Mouse (Mus musculus): ENCODE measurements around the gene Plagl1.
A peak's percentile ranks its signal among the peaks of the same experiment; 100 is the strongest.

The Plagl1 gene

DNA sequence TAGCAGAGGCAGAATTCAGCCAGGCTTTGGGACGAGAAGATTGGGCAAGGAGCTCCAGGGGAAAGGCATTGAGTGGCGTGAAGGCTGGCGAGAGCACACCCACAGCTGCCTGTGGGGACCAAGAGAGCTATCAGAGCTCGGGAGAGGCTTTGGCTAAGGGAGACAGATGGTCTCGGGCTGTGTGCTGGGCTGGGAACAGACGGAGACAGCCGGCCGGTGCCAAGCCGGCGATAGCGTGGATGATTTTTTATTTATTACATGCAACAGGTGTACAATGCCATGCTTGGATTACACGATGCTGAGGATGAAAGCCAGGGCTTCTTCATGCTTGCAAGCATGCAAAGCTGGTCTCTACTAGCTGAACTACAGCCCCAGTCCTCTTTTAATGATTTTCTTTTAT is 22.2 kb downstream of the Plagl1 start:
- DNase-seq (ENCODE audit: low spot score in 2 of 2) = no peak

DNA sequence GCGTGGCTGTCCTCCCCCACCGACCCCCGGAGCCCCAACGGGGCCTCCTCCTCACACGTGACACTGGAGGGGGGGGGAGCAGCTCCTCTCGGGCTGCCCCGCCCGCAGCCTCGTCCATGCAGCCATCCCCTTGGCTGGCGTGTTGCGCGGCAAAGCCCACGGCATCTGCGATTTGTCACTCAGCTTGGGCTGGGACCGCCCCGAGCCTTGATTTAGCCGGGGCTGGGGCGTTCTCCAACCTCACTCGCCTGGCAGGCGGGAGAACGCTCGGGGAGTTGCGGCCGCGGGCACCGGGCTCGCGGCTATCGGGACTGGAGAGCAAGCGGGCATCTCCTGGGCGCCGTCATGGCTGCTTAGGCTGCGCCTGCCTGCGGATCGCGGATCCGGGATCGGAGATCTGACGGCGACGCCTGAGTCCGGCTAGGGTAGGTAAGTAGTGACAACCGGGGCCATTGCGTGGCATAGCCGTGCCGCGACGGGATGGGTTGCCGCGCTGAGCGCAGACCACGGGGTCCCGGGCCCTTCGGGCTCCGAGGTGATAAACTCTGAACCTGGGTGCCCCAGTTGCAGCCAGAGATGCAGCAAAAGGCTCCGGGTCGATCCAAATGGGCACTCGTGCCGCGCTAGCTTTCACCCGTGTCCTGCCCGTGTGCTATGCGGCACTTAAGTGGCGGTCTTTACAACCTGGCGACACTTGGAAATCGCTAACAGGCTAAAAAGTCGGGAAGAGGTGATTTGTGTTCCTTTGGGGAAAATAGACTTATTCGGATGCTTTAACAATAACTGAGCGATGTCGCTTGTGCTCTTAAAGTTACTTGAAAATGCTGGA is 30.5 kb downstream of the Plagl1 start:
- peak; percentile 83 for DNase-seq (ENCODE audit: low spot score in 2 of 2)

DNA sequence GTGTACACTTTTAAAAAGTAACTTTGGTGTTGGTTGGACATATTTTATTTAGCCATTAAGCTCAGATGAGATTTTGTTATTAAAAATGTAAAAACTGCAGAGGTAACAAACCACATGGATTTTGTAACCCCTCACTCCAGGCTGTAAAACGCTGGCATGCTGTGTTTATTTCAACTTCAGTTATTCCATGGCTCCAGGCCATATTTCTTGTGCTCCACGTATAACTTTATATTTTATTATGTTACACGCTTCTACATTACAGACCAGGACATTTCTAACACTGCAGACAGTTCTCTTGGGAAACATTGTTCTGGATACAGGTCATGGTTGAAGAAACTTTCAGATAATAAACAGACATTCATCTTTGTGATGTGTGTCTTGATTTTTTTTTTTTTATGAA is 32.7 kb downstream of the Plagl1 start:
- no peak for DNase-seq (ENCODE audit: low spot score in 2 of 2)

DNA sequence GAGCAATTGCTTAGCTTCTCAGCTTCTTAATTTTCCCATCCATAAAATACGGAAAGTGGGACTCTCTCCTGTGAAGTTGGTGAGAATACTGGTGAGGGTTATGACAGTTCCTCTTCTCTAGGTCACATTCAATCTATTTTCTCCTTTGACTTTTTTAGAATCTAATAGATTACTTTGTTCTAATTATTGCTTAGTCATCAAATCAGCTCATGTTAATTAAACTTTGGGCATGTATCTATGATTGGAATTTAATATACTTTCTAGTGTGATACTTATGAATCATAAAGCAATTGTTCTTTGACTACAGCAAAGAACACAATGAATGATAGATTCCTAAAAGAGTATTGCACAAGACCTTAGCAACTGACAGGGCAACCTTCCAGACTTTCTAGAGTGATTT is 38.6 kb downstream of the Plagl1 start:
- DNase-seq (ENCODE audit: low spot score in 2 of 2) = no peak

DNA sequence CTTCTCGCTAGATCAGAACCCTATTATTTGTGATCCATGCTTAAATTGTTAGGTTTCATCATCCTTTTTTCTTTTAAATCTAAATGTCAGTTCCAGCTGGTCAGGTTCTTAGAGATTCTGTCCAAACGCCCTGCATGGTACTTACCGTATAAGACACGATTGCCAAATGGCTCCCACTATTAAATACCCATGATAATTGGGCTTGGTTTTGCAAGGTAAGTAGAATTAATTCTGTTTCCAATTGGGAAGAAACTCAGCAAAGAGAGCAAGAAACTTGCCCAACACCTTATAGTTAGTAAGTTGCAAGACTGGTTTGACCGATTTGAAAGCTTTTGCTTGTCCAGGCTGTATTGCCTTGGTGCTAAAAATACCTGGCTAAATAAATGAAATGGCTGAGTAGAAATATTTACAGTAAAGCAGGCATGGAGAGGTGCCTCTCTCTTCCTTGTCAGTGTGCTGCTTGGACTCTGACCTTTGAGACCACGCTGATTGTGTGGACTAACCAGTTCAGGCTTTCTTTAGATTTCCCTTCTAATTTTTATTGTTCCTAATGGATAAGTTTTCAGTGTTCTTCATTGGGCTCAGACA is 39.9 kb downstream of the Plagl1 start:
- no peak for DNase-seq (ENCODE audit: low spot score in 2 of 2)

DNA sequence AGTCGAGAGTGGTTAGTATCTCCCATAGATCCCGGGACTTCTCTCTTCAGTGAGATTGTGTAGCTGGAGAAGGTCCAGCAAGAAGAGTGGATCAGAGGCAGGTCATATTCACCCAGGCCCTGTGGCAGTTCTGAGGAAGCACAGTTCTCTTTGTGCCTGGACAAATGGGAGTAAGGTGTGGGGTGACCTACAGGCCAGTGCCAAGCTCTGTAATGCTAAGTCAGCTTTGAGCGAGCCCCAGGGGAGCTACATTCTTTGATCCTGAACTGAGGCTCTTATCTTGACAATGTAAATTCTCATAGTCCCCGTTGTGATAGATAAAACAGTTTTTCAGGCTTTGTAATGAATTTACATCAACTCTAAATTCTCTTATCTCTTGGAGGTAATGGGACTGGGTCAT is 42.1 kb downstream of the Plagl1 start:
- no peak for DNase-seq (ENCODE audit: low spot score in 2 of 2)

DNA sequence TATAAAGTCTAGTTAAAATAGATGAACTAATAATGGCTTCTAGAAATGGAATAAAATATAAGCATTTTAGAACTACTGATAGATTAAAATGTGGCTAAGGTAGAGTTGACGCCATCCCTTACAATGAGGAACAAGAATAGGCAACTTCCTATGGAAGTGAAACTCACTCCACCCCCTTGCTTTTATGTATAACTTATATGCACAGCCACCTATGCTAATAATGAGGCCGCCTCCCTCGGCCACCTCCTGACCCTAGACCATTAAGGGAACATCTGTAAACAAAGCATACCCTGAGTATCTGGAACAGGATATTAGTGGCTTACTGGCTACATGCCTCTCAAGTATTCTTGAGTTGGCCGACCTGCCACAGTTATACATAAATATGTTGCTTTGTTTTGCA is 43.5 kb downstream of the Plagl1 start:
- DNase-seq (ENCODE audit: low spot score in 2 of 2) = no peak

DNA sequence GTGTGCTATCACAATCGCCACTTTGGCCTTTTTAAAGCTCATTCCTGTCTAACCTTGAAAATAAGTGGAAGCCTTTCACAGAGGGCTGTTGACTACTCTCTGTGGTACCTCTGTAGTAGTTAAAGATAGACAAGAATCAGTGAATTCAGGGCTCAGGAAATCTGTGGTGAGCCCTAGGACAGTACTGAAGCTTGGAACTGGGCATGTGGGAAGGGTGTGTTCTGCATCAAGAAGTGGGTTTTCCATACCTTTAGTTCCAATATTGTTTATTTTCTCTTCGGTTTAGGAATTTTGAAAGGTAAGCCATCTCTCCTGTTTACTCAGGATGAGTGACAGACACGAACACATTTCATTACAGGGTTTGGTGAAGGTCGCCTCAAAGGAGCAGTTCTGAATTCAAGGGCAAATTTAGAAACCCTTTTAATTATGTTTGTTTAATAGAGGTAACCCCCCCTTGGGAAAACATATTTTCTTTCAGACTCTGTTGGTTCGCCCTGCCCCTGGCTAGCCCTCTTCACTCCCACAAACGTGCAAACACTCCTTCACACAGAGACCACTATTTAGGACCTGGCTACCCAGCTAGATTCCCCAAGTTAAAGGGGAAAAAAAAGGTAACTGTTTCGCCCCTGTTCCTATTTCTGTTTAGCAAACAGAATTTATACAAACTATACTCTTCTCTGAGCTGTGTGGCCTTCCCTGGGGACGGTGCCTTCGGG is 46.8 kb downstream of the Plagl1 start:
- no peak for DNase-seq (ENCODE audit: low spot score in 2 of 2)

DNA sequence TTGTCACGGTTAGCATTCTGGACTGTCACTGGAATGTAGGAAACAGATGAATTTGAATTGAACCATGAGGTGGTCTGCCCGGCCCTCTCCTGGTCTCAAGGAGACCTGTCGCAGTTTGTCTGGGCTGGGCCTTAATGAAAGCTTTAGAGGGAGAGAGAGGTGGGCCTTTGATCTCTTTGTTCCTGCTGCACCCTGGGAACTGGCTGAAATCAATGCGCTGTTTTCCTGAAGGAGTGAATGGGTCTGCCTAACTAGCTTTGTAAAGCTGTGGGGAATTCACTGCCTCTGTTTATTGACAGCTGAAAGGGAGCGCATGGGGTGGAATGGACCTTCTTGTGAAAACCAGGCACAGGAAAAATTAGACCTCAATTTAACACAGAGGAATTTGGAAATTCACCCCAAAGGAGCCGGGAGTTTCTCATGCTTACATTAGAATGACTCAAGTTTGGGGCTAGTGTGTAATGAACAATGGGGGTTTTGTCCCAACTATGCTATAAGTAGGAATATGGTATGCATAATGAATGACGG is 47.8 kb downstream of the Plagl1 start:
- no peak for DNase-seq (ENCODE audit: low spot score in 2 of 2)

DNA sequence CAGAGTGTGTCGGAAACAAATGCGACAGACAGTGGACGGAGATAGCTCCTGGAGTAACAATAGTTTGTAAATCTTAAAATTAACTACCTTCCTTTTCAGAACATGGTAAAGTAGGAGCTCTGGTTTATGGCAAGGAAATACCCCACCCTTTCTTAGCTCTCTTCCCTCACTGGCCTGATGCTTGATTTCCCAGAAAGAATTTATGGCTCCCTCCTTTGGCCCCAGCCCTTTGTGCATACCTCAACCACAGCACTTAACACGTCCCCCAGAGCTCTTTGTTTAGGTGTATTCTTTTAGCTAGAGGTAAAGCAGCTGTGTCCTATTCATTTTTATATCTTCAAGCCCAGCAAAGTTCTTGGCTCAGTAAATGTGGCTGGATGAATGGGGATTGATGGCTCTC is 48.5 kb downstream of the Plagl1 start:
- no peak for DNase-seq (ENCODE audit: low spot score in 2 of 2)

DNA sequence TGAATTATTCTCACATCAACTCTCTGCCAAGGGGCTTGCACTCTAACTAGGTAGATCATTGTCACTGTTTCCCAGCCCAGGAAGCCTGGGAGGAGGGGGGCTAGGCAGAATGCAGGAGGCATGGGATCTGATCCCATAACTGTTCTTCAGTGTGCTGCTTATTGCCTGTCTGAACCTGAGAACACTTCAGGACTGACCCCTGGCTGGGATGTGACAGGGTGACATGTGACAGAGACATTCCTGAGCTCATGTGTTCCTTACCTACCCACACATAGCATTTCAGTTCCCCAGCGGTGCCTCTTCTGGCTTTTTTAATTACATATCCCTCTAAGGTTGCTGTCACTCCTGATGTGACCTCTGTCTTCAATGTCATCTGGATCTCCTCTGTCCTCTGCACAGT is 49.5 kb downstream of the Plagl1 start:
- no peak for DNase-seq (ENCODE audit: low spot score in 2 of 2)

DNA sequence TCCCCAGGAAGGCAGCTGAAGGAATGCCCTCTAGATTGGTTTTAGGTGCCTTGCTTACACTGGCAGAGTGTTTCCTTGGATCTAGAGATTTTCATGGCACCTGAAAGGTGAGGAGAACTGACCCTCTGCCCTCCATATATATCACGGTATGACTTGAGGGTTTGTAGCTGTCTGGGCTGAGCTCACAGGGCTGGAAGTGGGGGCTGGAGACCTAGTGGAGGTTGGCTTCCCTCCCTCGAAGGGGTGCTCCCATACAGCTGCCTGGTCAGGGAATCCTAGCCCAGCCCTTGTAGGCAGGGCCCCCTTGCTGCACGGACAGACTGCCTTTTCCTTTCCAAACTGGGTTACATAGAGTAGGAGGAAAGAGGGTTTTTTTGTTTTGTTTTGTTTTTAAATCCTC is 52.5 kb downstream of the Plagl1 start:
- DNase-seq (ENCODE audit: low spot score in 2 of 2) = no peak

DNA sequence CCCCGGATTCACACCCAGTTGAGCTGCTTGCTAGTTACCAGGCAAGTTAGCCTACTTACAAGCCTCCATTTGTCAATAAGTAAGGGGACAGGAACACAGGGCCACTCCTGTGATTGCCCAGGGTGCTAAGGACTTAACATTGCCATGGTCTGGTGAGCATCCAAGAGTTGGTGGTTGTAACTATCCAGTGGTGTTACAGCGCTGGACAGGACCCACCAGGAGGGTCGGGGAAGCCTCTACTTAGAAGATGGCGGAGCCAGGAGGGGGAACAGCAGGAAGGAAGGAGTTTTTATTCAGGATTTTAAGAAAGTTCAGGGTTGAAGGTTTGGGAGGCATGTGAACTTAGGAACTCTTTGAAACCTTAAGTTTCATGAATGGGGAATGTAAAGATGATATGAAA is 53.3 kb downstream of the Plagl1 start:
- no peak for DNase-seq (ENCODE audit: low spot score in 2 of 2)

DNA sequence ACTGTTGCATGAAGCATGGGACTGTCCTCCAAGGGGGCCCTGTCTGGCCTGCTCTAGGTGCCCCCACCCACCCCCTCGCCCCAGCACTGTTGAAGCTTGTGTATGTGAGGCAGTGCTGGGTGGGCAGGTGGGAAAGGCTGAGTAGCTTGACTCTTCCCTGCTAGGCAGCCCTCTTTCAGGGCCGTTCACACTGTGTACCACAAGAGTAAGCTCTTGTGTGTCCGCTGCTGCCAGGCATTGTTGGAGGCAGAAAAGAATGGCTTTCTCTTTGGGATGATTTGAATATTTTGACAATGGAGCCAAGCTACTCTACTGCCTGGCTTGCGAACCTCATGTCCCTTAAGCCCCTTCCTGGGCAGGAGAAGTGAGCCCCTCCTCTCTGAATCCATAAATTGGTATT is 54.7 kb downstream of the Plagl1 start:
- DNase-seq (ENCODE audit: low spot score in 2 of 2) = no peak

DNA sequence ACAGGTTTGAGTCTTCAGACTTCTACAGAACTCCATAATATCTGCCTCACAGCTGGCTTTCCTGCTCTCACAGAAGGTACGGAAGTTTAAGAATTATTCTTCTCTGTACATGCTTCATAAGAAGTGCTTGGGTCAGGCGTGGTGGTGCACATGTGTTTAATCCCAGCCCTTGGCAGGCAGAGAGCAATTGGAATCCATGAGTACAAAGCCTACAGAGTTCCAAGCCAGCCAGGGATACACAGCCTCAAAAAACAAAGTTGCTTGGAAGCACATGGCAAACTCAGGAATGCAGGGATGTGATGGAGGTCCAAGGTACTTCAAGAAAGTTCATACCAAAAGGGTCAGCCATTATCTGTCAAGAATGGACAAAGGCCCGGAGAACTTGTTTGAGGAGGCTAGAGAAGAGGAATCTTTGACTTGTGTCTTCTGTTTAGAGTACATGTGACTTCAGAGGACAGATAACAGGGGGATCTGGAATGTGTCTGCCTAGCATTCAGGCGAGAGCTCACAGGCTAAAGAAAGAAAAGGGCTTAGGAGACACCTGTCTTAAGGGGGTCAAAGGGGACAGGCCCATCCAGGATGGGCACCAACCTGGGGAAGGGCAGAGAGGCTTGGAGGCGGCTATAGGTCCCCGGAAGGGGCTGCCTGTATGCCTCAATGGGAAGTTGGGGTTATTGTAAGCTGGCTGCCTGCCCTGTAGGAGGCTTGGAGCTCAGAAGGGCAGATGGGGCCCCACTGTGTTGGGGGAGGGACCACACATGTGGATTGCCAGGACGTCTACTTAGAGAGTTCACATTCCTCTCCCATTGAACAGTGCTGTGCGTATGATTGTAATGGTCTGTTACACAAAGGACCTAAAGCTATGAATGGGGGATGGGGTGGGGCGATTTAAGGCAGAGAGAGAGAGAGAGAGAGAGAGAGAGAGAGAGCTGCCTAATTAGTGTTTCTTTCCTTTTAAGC is 56.7 kb downstream of the Plagl1 start:
- no peak for DNase-seq (ENCODE audit: low spot score in 2 of 2)

DNA sequence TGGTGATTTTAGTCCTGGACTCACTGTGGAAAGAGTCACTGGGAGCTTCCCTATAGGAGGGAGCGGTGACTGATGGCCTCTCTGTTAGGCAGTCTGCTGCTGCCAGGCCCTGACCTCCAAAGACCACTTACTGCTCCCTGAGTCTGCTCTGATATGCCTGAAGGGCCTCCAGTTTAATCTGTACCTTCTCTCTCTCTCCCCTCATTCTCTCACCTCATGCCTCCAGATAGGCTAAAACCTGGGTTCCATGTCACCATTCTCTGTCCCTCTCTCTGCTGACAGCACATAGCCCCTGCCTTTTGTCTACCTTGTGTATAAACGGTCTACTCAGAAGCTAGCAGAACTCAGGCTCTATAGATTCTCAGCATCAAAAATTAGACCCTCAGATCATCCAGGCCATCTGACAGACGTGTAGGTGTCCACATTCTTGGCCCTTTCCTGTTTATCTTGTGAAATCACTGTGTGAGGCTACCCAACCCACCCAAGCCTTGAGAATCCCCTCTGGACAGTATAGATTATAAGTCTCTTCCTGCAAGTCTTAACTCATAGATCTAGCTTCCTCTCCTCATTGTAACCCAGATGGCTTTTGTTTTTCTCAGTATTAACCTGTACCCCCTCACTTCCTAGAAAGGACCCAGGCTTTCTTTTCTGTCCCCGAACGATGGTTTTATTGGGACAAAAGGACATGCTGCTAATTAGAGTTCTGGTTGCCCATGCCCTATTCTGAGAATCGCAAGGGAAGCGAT is 57.9 kb downstream of the Plagl1 start:
- DNase-seq (ENCODE audit: low spot score in 2 of 2) = no peak

DNA sequence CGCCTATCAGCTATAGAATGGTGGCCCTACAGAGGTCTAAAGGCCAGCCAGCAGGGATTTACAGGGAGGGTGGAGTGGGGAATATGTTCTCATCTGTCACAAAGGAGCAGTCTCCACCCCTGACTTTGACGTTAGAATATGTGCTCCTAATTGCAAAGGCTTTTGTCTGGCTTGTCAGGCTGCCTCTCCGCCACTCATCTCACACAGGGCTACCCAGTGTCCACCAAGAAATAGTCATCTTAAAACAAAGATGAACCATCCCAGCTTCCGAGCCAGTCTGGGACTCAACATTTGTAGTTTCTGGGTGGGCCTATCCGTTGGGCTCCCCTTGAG is 58.4 kb downstream of the Plagl1 start:
- no peak for DNase-seq (ENCODE audit: low spot score in 2 of 2)

DNA sequence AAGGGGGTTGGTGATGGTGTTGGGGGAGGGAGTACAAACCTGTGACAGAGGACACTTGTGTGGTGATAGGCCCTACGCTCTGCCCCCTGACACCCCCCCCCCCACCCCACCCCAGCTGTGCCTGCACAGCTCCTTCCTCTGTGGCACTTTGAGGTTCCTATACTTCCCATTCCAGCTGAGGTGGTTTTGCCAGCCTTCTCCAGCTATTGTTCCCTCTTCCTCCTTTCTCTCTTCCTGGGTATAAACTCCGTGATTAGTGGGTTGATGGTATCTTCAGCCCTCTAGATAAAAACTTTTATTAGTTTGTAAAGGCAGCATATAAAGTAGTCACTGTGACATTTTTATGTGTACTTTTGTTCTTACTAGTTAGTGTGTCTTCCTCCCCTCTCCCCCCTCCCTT is 59.0 kb downstream of the Plagl1 start:
- no peak for DNase-seq (ENCODE audit: low spot score in 2 of 2)

DNA sequence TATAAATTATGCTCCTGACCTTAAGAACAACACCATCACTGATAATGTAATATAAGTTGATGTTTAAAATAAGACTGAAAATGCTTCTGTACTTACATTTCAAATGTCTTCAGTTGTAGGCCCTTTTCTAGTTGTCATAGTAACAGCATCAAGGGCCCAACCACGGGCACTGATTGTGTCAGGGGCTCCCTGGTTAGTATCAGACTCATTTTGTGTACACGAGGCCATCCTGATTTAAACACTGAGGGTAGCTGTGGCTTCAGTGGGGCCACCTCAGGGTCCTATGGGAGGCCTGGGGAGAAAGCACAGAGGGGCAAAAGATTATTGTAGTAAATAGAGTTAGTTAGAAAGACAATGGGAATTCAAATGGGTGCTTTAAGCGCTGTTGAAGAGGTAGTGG is 65.5 kb downstream of the Plagl1 start:
- DNase-seq (ENCODE audit: low spot score in 2 of 2) = no peak

DNA sequence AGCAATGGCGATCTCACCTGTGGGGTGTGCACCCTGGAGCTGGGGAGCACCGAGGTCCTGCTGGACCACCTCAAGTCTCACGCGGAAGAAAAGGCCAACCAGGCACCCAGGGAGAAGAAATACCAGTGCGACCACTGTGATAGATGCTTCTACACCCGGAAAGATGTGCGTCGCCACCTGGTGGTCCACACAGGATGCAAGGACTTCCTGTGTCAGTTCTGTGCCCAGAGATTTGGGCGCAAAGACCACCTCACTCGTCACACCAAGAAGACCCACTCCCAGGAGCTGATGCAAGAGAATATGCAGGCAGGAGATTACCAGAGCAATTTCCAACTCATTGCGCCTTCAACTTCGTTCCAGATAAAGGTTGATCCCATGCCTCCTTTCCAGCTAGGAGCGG is 67.0 kb downstream of the Plagl1 start:
- no peak for DNase-seq (ENCODE audit: low spot score in 2 of 2)

DNA sequence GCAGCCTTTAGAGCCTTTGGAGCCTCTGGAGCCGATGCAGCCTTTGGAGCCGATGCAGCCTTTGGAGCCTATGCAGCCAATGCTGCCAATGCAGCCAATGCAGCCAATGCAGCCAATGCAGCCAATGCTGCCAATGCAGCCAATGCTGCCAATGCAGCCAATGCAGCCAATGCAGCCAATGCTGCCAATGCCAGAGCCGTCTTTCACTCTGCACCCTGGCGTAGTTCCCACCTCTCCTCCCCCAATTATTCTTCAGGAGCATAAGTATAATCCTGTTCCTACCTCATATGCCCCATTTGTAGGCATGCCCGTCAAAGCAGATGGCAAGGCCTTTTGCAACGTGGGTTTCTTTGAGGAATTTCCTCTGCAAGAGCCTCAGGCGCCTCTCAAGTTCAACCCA is 67.6 kb downstream of the Plagl1 start:
- no peak for DNase-seq (ENCODE audit: low spot score in 2 of 2)

Data from urinary bladder, postnatal 4 days (tissue).